Mouse (Mus musculus) forebrain, embryonic 14.5 days (tissue): Measurements from ENCODE around the gene Nup98. TPM values are rescaled to one million over a fixed set of nuclear protein-coding genes. Genes with fewer than 3 reads are reported as not detected.

Experiments
- ATAC-seq: fragments of 200-750 bp; cut with Nextera tagmentation; 2 replicates; pipeline ENCODE4 v1.8.0; 2017; ENCODE audit warnings: mild to moderate bottlenecking, moderate library complexity
- DNase-seq: peaks from one replicate; pipeline ENCODE4 v3.0.0-alpha.2; 2015; ENCODE audit warnings: low spot score
- H3K27ac ChIP-seq: fragments of 300-500 bp; sonication (generic); 2 replicates; pipeline ENCODE4 v1.5.1; 2014; ENCODE audit warnings: low read depth, mild to moderate bottlenecking, control low read depth, low read length, moderate library complexity
- H3K27me3 ChIP-seq: fragments of 300-500 bp; sonication (generic); replicated peaks from 2 replicates; pipeline ENCODE4 v1.6.1; 2014; ENCODE audit warnings: low read length, control low read depth, mixed read lengths; ENCODE audit not compliant: control insufficient read depth, insufficient read depth
- H3K36me3 ChIP-seq: fragments of 300-500 bp; sonication (generic); 2 replicates; pipeline ENCODE4 v1.6.1; 2014; ENCODE audit warnings: low read length, control low read depth; ENCODE audit not compliant: control insufficient read depth, insufficient read depth
- H3K4me1 ChIP-seq: fragments of 300-500 bp; sonication (generic); 2 replicates; pipeline ENCODE4 v1.6.1; 2014; ENCODE audit warnings: antibody characterized with exemption, low read length, control low read depth; ENCODE audit not compliant: control insufficient read depth, insufficient read depth
- H3K4me2 ChIP-seq: fragments of 300-500 bp; sonication (generic); 2 replicates; pipeline ENCODE4 v1.6.1; 2014; ENCODE audit warnings: mild to moderate bottlenecking, control low read depth, low read length
- H3K4me3 ChIP-seq: fragments of 300-500 bp; sonication (generic); 2 replicates; pipeline ENCODE4 v1.5.1; 2014; ENCODE audit warnings: low read depth, low read length, control low read depth
- H3K9ac ChIP-seq: fragments of 300-500 bp; sonication (generic); 2 replicates; pipeline ENCODE4 v1.6.1; 2014; ENCODE audit warnings: mild to moderate bottlenecking, low read length, control low read depth, moderate library complexity
- H3K9me3 ChIP-seq: fragments of 300-500 bp; sonication (generic); replicated peaks from 2 replicates; pipeline ENCODE4 v1.6.1; 2016; ENCODE audit warnings: low read length, control low read depth, mixed read lengths; ENCODE audit not compliant: control insufficient read depth
- WGBS: fragments of 180-500 bp; shearing (Covaris S2); extraction: QIAGEN DNeasy Blood & Tissue Kit; methylation state at CpG from one replicate; pipeline ENCODE4 v1.1.7; 2014; 5-methylcytosine and 5-hydroxymethylcytosine counted together
- polyA plus RNA-seq: library from polyadenylated mRNA; unstranded; fragments of >200 nt; fragmentation: Nextera tagmentation; extraction: Ambion mirVana; gene quantifications from 2 replicates; pipeline ENCODE4 v1.2.1, GENCODE M21; 2014

Gene Nup98
- polyA plus RNA-seq, 1 experiment from 2014 or later: 21.6 TPM

DNA sequence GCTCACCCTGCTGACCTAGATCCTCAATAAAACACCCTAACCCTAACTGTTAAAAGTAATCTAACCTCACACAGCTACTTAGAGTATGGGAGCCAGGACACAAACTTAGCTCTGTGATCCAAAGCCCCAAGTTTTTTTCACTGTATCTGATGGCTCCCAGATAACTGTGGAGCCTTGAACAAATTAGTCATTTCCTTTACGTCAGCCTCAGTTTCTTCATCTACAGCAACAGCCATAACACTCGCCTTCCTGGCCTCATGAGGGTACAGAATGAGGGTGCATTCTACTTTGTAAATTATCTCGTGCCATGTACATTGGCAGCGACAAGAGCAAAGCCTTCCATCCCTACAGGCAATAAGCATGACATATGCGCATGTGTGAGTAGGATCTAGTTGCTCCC is 32.4 kb upstream of the Nup98 start:
- no peak overlapping the region for H3K9ac ChIP-seq
- H3K36me3 ChIP-seq: peaks cover 36% of the 10 kb centered on the region
- no peak overlapping the region for H3K27ac ChIP-seq
- H3K4me1 ChIP-seq: 0 out of 2 replicates have a peak, but pooled peaks cover 5% of the 10 kb centered on the region
- no peaks in the 10 kb centered on the region for H3K27me3 ChIP-seq
- WGBS: 88% methylated on average over 5 of the region's 5 CpGs
- ATAC-seq (no peak), DNase-seq (no peak)
- no peak overlapping the region for H3K4me3 ChIP-seq
- no peaks in the 10 kb centered on the region for H3K9me3 ChIP-seq
- no peak overlapping the region for H3K4me2 ChIP-seq

DNA sequence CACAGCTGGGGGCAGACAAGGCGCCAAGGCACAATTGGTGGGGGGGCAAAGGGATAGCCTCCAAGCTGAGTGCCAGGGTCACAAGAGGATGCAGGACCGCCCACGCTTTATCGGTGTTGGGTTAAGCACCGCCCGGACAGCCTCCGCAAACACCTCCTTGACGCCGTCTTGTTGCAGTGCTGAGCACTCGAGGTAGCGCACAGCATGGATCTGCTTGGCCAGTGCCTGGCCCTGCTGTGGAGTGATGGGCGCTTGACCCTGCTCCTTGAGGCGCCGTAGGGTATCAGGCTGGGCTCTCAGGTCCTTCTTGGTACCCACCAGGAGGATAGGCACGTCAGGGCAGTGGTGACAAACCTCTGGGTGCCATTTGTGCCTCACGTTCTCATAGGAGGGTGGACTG is 29.6 kb upstream of the Nup98 start:
- no peaks in the 10 kb centered on the region for H3K4me1 ChIP-seq
- no peak overlapping the region for H3K27ac ChIP-seq
- H3K4me2 ChIP-seq: no peak overlapping the region
- H3K27me3 ChIP-seq: no peaks in the 10 kb centered on the region
- no peak overlapping the region for H3K9ac ChIP-seq
- WGBS: 95% methylated on average over 16 of the region's 16 CpGs
- ATAC-seq (no peak), DNase-seq (no peak)
- no peak overlapping the region for H3K4me3 ChIP-seq
- peaks cover 54% of the 10 kb centered on the region for H3K36me3 ChIP-seq
- no peaks in the 10 kb centered on the region for H3K9me3 ChIP-seq

DNA sequence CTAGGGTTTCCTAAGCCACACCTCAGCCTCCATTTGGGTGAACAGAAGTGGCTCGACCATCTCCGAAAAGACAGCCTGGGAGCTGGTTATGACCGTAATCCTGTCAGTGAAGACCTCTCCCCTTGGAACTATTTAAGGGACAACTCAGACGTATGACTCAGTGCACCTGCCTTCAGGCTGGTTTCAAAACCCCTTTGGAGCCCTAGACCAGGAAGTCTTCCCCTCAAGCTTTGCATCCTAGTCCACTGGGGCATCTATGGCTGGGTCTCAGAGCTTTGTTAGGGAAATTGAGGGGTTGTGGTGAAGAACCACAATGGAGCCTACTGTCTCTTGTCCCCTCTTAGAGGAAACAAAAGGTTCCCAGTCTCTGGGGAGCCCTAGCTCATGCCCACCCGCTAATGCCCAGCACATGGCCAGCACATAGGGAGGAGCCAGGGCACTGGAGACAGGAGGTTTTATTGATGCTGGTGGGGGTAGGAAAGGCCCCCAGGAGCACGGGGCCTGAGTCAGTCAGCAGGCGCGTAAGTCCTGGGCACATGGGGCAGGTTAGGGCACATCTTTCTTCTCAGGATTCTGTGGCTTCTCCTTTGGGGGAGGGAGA is 28.8 kb upstream of the Nup98 start:
- ATAC-seq (no peak), DNase-seq (no peak)
- H3K4me2 ChIP-seq: no peak overlapping the region
- no peaks in the 10 kb centered on the region for H3K9me3 ChIP-seq
- no peak overlapping the region for H3K9ac ChIP-seq
- no peak overlapping the region for H3K4me3 ChIP-seq
- peaks cover 54% of the 10 kb centered on the region for H3K36me3 ChIP-seq
- H3K27ac ChIP-seq: no peak overlapping the region
- WGBS: 92% methylated on average over 8 of the region's 8 CpGs
- H3K4me1 ChIP-seq: no peaks in the 10 kb centered on the region
- no peaks in the 10 kb centered on the region for H3K27me3 ChIP-seq

DNA sequence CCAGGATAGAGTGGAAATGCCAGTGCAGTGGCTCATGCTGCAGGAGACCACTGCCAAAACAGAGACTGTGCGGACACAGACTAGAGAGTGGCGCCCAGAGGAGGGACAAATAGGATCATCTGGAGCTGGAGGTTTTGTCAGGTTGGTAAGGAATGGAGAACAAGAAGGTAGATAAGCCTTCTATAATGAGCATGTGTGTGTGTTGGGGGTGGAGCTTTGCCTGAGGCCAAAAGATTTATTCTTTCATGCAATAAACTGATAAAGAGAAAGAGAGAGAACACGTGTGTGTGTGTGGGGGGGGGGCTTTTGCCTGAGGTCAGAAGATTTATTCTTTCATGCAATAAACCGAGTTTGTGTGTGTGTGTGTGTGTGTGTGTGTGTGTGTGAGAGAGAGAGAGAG is 23.1 kb upstream of the Nup98 start:
- no peak overlapping the region for H3K27ac ChIP-seq
- 81% methylated on average over 4 of the region's 4 CpGs for WGBS
- no peaks in the 10 kb centered on the region for H3K4me1 ChIP-seq
- H3K9me3 ChIP-seq: no peaks in the 10 kb centered on the region
- no peak overlapping the region for H3K4me2 ChIP-seq
- ATAC-seq: no peak
- no peak overlapping the region for H3K9ac ChIP-seq
- H3K36me3 ChIP-seq: peaks cover 33% of the 10 kb centered on the region
- no peaks in the 10 kb centered on the region for H3K27me3 ChIP-seq
- no peak for DNase-seq
- no peak overlapping the region for H3K4me3 ChIP-seq

DNA sequence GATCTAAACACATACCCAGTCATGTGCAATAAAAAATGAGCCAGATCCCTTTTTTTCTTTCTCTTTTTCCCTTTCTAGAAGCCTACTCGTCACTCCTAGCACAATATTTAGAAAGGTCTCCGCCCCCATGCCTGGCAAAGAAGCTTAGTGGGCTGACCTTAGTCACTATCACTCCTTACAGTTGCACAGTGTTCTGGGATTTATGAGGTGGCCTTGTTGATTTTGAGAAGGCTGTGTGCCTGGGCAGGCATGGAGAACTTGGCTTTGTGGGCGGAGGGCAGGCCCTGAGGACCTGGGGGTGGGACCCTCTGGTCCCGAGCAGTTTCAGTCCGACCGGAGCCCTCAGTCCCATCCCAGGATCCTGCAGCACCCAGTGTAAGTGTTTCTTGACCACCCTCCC is 19.8 kb upstream of the Nup98 start:
- H3K36me3 ChIP-seq: peaks cover 8% of the 10 kb centered on the region; the same call in 1 of the 2 replicates
- no peak for ATAC-seq
- H3K4me2 ChIP-seq: no peak overlapping the region
- DNase-seq: no peak
- H3K27ac ChIP-seq: no peak overlapping the region
- no peak overlapping the region for H3K4me3 ChIP-seq
- H3K9ac ChIP-seq: no peak overlapping the region
- WGBS: 91% methylated on average over 6 of the region's 6 CpGs
- no peaks in the 10 kb centered on the region for H3K27me3 ChIP-seq
- H3K9me3 ChIP-seq: no peaks in the 10 kb centered on the region
- H3K4me1 ChIP-seq: no peaks in the 10 kb centered on the region

DNA sequence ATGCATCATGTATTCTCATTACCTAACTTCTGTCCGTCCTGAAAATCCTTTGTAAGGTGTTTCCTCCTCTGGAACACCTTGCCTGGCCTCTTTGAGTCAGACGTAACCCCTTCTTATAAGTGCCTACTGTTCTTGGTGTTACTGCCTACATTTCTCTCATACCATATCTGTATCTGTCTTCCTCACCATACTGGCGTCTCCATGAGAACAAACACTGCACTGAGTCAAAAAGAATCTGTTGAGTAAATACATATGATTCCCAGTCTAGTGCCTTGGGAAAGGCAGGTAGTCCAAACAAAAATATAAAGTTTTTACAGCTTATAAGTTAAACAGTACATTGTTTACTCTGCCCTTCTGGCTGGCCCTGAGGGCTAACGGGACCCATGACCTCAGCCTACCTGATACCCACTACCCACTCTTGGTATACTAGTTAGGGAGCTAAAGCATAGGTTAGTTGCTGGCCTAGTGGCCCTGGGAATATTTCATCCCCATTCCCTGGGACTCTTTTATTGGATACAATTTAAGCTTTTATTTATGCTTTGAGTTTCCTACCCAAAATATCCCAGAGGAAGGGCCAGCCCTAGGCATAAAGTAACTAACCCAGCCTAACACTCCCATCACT is 18.2 kb upstream of the Nup98 start:
- Histone ChIP-seq H3K36me3 (0 out of 2 replicates have a peak, but pooled peaks cover 8% of the 10 kb centered on the region), H3K4me2 (no peak overlapping the region), H3K4me3 (no peak overlapping the region), H3K4me1 (no peaks in the 10 kb centered on the region), H3K9me3 (no peaks in the 10 kb centered on the region), H3K27ac (no peak overlapping the region), H3K9ac (no peak overlapping the region), H3K27me3 (no peaks in the 10 kb centered on the region)
- ATAC-seq: no peak
- no peak for DNase-seq
- 94% methylated on average over 4 of the region's 4 CpGs for WGBS

DNA sequence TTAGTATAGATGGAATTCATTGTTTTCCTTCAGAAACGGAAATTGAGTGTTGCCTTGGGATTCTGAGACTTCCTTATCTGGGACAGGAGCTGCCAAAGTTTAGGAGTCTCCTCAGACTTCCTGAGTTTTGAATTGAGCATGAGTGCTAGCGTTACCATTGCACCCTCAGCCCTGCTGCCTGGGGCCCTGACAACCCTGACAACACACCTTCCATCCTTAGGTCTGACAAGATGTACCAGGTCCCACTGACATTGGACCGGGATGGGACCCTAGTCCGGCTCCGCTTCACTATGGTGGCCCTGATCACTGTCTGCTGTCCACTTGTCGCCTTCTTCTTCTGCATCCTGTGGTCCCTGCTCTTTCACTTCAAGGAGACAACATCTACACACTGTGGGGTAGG is 16.1 kb upstream of the Nup98 start:
- Histone ChIP-seq H3K4me1 (no peaks in the 10 kb centered on the region), H3K27me3 (no peaks in the 10 kb centered on the region), H3K27ac (no peak overlapping the region), H3K9ac (no peak overlapping the region), H3K9me3 (no peaks in the 10 kb centered on the region), H3K36me3 (0 out of 2 replicates have a peak, but pooled peaks cover 8% of the 10 kb centered on the region), H3K4me2 (no peak overlapping the region), H3K4me3 (no peak overlapping the region)
- WGBS: 93% methylated on average over 6 of the region's 6 CpGs
- DNase-seq: no peak
- no peak for ATAC-seq

DNA sequence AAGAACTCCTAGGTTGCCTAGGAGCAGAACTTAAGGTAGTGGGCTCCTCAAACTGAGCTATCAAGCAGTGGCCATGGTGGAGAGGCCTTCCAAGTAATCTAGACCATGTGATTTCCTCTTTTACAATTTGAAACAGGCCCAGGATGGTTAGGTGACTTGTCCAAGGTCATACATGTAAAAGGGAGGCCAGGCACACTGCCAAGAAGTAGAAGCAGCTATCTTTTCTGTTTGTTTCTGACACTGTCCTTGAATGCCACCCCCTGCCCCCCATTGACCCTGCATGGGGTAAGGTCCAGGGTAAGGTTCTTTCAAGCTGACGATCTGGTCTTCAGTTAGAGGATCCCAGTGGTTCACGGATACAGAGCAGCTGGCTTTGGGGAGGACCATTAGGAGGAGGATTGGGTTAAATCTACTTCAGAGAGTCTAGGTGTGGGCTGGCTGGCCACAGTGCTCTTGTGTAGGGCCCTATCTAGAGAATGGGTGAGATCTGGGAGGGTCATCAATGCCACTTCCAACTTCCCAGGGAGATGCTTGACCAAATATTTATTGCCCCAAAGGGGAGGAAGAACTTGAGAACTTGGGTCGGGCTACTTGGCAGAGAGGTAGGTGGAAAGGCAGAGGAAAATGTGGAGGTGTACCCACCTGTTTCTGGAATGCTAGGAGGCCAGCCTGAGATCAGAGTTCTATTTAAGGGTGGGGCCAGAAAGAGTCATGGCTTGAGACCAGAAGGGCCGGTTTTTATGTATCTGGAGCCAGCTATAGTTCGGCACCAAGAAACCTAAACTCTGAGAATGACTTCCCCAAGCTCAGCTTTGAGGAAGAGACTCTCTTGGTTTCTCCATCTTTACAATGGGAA is 14.1 kb upstream of the Nup98 start:
- no peak overlapping the region for H3K4me2 ChIP-seq
- no peaks in the 10 kb centered on the region for H3K27me3 ChIP-seq
- H3K4me1 ChIP-seq: no peaks in the 10 kb centered on the region
- DNase-seq: no peak
- H3K36me3 ChIP-seq: 0 out of 2 replicates have a peak, but pooled peaks cover 2% of the 10 kb centered on the region
- no peak overlapping the region for H3K9ac ChIP-seq
- no peak overlapping the region for H3K4me3 ChIP-seq
- no peak overlapping the region for H3K27ac ChIP-seq
- no peak for ATAC-seq
- H3K9me3 ChIP-seq: no peaks in the 10 kb centered on the region
- WGBS: 93% methylated on average over 5 of the region's 5 CpGs
